Mouse (Mus musculus) heart, postnatal 0 days (tissue): Measurements from ENCODE around the gene Adora1.

Experiments used
- CTCF ChIP-seq: IDR thresholded peaks from 2 replicates; pipeline ENCODE4 v1.5.1; 2016; ENCODE audit warnings: antibody characterized with exemption, control low read depth, low read depth
- EP300 ChIP-seq: IDR thresholded peaks from 2 replicates; pipeline ENCODE4 v1.6.1; 2016; ENCODE audit warnings: antibody characterized with exemption, low read depth

DNA sequence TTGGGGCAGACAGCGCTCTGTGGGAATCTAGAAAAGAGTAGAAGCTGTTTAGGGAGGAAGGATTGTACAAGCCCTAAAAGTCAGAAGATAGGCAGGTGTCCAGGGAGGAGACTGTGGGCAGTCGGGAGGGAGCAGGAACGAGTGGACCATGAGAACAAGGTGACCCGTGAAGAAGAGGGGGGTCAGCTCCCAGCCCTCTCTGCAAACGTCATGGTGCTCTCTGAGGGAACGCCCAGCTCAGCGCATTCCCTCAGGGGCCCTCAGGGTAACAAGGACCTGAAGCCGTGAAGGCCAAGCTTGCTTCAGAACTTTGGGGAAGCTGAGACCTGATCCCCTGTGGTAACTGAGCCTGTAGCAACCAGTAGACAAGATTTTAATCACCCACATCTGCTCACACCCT, 85.2 kb downstream of the Adora1 start:
- TF ChIP-seq CTCF, result no peak
- TF ChIP-seq EP300, result no peak
